Mouse (Mus musculus): Measurements from ENCODE around the gene Agap1.

DNA sequence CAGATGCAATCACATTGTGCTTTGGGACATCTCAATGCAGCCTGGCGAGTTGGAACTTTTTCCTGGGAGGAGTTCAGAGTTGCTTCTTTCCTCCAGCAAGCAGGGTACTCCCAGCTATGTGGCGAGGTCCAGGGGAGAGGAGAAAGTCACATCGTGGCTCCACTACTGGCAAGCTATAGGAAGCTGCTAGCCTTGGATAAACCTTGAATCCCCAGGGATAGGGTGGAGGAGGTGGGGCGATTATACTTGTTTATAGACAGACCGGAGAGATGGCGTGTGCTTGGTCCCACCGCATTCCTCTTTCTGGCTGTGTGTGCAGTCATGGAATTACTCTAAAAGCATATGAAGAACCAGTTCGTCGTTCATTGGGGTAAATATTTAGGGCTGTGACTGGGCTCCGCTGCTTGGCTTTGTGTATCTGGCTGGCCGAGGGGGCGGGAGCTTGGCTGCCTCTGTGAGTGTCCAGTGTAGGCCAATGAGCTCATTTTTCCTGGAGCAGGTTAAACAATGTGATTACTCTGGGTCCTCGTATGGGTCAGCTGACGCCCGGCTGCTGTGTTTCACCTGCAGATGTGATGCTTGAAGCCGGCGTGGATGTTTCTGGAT lies 74.2 kb downstream of the Agap1 start:
- TF ChIP-seq CTCF (IDR thresholded peaks at IDR 0.05; ENCODE audit: control insufficient read depth, insufficient read depth, low read length) (no peak), POLR2A (IDR thresholded peaks at IDR 0.05; ENCODE audit: borderline replicate concordance, control insufficient read depth, low read depth, low read length) (no peak)

Data from bone marrow, adult 2 months (tissue).